Comparison of ENCODE assay signal across 19 mouse cellular contexts in the genomic region with DNA sequence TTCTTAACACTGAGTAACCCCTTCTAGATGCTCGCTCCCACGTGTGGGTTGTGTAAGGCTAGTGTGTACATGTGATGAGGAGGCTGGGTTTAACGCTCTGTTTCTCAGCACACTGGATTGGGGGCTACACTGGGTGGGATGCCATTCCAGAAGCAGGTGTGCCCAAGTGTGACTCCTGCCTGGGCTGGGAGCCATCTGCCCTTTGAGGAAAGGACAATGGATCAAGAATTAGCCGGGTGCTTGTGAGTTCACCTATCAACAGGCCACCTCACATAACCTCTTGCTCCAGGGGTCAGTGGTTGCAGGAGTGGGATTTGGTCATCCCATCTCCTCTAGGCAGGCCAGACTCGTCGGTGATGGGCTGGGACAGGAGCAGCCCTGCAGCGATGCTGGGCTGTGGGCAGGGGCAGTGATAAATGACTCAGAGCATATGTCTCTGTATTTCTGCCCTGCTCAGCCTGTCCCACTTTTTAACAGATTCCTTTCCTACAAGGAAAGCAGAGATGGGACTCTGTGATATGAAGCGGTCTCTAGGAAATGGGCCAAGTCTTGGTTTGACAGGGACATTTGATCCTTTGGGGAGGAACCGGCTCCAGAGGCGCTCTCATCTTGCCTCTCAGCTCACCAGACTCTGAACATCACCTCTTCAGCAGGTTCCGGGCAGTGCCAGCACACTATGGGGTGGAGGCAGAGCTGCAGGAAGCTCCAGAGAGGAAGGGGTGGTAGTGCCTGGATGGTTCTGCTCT. TPM values are rescaled to one million over a fixed set of nuclear protein-coding genes. Genes with fewer than 3 reads are reported as not detected.
DNase-seq lines count a peak whose midpoint lies in the region; ATAC-seq lines count a peak whose summit lies in the region.
"Had no signal": no experiment of that assay in that cellular context is flagged by ENCODE, and none has a peak within 500 bp of the region (broad histone marks: within the 10 kb centered on the region; RNA-seq: fewer than 3 reads in every experiment).

No protein-coding gene starts in this region.

- no peak for DNase-seq in kidney, adult 8-10 months
- peak; percentile 45 for DNase-seq in right cerebral cortex, adult 18-20 months
- DNase-seq in right cerebral cortex, postnatal 4 days, result no peak
- DNase-seq in cerebellum, adult 18-20 months, result peak; percentile 66 to 67
- peak; percentile 68 to 73 for DNase-seq in cerebellum, postnatal 36 days
- DNase-seq in embryo, embryonic 10 days (ENCODE audit: low spot score), result no peak
- DNase-seq in thymus, postnatal 36 days, result no peak
- DNase-seq: forebrain, postnatal 0 days; gastrocnemius, postnatal 10 days; left cerebral cortex, postnatal 4 days; spleen, adult 18-20 months had no signal

- peak; percentile 54 for ATAC-seq in kidney, embryonic 14.5 days (ENCODE audit: low FRiP score, low TSS enrichment)
- ATAC-seq: forebrain, postnatal 0 days; intestine, postnatal 0 days had no signal

- no peak overlapping the region for H3K27ac ChIP-seq in kidney, embryonic 14.5 days (ENCODE audit: low read depth, low read length)
- H3K27ac ChIP-seq: embryonic facial prominence, embryonic 12.5 days; hindbrain, embryonic 14.5 days; lung, embryonic 15.5 days; macrophage; midbrain, embryonic 12.5 days; stomach, embryonic 15.5 days had no signal

- WGBS in kidney, embryonic 14.5 days, result 31% methylated on average over 11 of the region's 11 CpGs

- H3K9me3 ChIP-seq in kidney, embryonic 14.5 days (ENCODE audit: control insufficient read depth, low read length), result no peaks in the 10 kb centered on the region
- H3K9me3 ChIP-seq: embryonic facial prominence, embryonic 12.5 days; lung, embryonic 15.5 days; midbrain, embryonic 12.5 days; stomach, embryonic 15.5 days had no signal

- no peak overlapping the region for H3K4me3 ChIP-seq in kidney, embryonic 14.5 days (ENCODE audit: low read length)
- H3K4me3 ChIP-seq: embryonic facial prominence, embryonic 12.5 days; lung, embryonic 15.5 days; midbrain, embryonic 12.5 days; stomach, embryonic 15.5 days had no signal

- no peaks in the 10 kb centered on the region for H3K27me3 ChIP-seq in kidney, embryonic 14.5 days (ENCODE audit: control insufficient read depth, insufficient read depth, low read length)
- H3K27me3 ChIP-seq: lung, embryonic 15.5 days; stomach, embryonic 15.5 days had no signal

- H3K4me2 ChIP-seq in kidney, embryonic 14.5 days (replicated peaks; ENCODE audit: low read depth, low read length), result no peak overlapping the region
- H3K4me2 ChIP-seq: embryonic facial prominence, embryonic 12.5 days; hindbrain, embryonic 14.5 days; lung, embryonic 15.5 days; midbrain, embryonic 12.5 days; stomach, embryonic 15.5 days had no signal

- H3K4me1 ChIP-seq in kidney, embryonic 14.5 days (ENCODE audit: control insufficient read depth, insufficient read depth, low read length), result peaks cover 14% of the 10 kb centered on the region
- H3K4me1 ChIP-seq: stomach, embryonic 15.5 days had no signal

- H3K36me3 ChIP-seq in kidney, embryonic 14.5 days (ENCODE audit: control insufficient read depth, insufficient read depth, low read length), result no peaks in the 10 kb centered on the region
- H3K36me3 ChIP-seq: embryonic facial prominence, embryonic 12.5 days; lung, embryonic 15.5 days; midbrain, embryonic 12.5 days; stomach, embryonic 15.5 days had no signal

- H3K9ac ChIP-seq in kidney, embryonic 14.5 days (ENCODE audit: low read depth, low read length), result no peak overlapping the region
- H3K9ac ChIP-seq: embryonic facial prominence, embryonic 12.5 days; forebrain, postnatal 0 days; hindbrain, embryonic 14.5 days; lung, embryonic 15.5 days; midbrain, embryonic 12.5 days; stomach, embryonic 15.5 days had no signal

RNA-seq across cellular contexts. Expression of a gene that starts 31.0 kb away (rescaled TPM):
- polyA plus RNA-seq in kidney, embryonic 14.5 days (2014; fragmentation: Nextera tagmentation; extraction: Ambion mirVana), result 25.9 and 29.0 TPM in 2 replicates

RNA-seq across cellular contexts. Expression of a gene that starts 39.2 kb away (rescaled TPM):
- polyA plus RNA-seq in kidney, embryonic 14.5 days (2014; fragmentation: Nextera tagmentation; extraction: Ambion mirVana), result 0.21 and 0.31 TPM in 2 replicates

RNA-seq across cellular contexts. Expression of a gene that starts 57.7 kb away (rescaled TPM):
- 9.0 and 9.9 TPM in 2 replicates for polyA plus RNA-seq in kidney, embryonic 14.5 days (2014; fragmentation: Nextera tagmentation; extraction: Ambion mirVana)

Comparison
In these comparisons a context has a peak if more than half of its experiments do, and no peak if none do; other contexts are left out.
1. DNase-seq: peak in right cerebral cortex, adult 18-20 months (single experiment), cerebellum, adult 18-20 months (2 of 2) and cerebellum, postnatal 36 days (2 of 2); none in kidney, adult 8-10 months (0 of 2), right cerebral cortex, postnatal 4 days (single experiment), embryo, embryonic 10 days (single experiment) and thymus, postnatal 36 days (0 of 2).